Mouse (Mus musculus): ENCODE measurements around the gene Esm1. TPM values are rescaled to one million over a fixed set of nuclear protein-coding genes. Genes with fewer than 3 reads are reported as not detected.
A peak's percentile ranks its signal among the peaks of the same experiment; 100 is the strongest.

Esm1 gene
- 10 to 100 TPM; 20.4 to 37.6 (median 29.9) TPM for total RNA-seq (2022)

DNA sequence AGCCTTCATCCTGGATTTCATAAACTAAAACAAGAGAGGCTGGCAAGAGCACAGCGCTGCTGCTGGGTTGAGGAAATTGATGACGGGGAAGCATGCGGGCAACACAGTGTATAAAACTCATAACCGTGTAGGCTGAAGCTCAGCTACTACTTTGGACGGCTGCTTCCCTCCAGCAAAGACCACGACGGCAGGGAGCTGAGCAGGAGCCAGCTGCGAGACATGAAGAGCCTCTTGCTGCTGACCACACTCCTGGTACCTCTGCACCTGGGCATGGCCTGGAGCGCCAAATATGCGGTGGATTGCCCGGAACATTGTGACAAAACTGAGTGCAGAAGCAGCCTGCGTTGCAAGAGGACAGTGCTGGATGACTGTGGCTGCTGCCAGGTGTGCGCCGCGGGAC lies at the start of gene Esm1:
Gene Esm1 (plus strand): TSS at position 36 of the 400 bp plus-strand sequence.
- no peak for DNase-seq

GRCm38 (mm10) chr13:113164252-113165005 lies 45.0 kb upstream of the Esm1 start:
- no peak for DNase-seq

DNA sequence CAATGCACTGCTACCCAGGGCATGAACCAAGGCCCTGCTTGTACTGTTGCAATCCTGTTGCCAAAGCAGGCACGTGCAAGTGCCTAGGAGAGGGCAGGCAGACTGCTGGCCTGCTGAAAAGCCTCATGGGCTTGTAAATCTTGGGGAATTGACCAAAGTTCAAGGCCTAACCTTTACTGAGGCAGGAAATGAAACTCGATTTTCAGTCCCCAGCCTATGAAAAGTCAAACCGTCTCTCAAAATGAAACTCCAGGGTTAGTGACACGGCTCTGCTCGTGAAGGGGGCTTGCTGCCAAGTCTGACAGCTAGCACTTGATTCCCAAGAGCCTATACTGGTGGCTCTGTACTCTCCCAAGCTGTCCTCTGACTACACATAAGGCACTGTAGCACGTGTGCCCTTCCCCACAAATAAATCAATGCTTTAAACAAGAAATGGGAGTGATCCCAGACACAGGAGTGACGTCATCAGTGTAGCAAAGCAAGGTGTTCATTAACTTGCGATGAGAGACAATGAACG lies 41.4 kb upstream of the Esm1 start:
- no peak for DNase-seq

GRCm38 (mm10) chr13:113170256-113170655 lies 39.2 kb upstream of the Esm1 start:
- no peak for DNase-seq

DNA sequence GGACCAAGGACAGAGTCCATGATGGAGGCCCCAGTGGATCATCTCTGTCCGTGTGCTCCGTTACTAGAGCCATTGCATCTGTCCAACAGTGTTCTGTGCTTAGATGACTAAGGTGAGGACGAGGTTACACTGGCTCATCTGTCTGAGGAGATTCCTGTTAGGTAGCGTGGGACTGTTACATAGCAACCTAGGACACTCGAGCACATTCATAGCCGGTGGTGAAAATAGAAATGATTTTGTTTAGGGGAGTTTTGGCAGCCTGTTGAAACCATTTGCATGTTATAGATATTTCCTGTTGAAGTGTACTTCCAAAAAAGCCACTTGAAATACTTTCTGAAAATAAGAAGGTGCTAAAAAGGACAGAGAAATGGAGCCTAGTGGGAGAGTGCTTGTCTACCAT lies 35.3 kb upstream of the Esm1 start:
- no peak for DNase-seq

DNA sequence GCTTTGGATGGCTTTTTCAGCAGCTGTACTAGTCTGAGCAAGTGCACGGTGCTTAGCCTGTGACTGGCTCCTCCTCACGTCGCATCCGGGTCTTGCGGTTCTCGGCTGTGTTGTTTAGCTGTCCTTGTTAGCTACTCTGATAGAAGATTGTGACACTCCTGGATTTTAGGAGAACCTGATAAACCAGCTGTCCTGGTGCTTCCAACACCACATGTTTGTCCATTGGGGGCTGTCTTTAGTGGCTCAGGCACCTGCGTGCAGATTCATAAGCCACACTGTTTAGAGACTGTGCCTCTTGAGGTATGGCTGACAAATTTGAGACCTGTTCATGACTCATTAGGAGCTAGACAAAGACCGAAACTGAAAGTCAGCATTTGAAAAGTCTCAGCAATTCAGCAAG lies 26.1 kb upstream of the Esm1 start:
- DNase-seq = no peak

DNA sequence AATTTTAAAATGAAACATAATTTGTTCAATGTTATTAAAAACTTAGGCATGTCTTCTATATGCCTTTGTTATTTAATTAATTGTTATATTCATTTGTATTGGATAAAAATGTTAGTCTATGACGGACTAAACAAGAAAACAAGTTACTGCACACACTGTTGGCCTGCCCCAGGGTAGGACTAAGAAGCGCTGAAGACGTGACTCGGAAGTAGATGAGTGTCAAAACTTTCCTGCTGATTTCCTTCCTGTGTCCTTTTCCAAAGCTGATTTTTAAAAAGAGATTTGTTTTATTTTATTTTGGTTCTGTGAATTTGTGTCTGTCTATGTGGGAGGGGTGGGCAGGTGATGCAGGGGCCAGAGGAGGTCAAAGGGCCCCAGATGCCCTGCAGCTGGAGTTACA lies 25.7 kb upstream of the Esm1 start:
- no peak for DNase-seq

DNA sequence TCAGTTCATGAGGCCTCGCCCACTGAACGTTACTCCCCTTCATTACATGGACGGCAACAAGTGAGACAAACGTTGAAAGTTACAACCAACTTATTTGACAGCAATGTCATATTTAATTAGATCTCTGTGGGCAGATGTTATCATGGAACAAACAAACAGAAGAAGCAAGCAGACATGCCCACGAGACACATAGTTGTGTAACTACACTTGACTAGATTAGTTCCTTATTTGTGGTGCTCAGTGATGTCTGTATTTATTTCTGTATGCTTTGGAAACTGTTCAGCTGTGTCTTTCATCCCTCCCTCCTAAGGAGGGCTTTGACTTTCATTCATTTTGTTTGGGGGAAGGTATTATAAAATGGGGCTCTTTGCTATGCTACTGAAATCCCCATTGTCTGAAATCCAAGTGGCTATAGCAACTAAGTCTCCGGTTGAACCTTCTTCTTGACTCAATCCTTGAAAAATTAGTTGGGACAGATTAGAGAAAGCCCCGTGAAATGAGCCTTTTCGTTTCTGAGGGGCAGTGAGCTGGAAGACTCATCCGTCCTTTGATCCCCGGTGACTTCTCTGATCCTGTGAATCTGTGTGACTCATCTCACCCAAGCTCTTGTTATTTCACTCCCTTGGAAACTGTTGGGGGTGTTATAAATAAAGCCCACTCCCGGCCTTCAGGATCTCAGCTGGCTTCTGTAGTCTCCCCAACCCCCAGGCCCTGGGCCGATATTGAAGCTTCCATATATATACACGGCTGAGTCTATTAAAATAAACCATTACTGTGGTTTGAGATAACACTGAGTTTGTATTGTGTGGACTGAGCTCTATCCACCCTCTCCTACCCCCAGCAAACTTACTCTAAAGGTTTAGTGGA lies 12.4 kb upstream of the Esm1 start:
- no peak for DNase-seq

GRCm38 (mm10) chr13:113197872-113198502 lies 11.5 kb upstream of the Esm1 start:
- DNase-seq = no peak

DNA sequence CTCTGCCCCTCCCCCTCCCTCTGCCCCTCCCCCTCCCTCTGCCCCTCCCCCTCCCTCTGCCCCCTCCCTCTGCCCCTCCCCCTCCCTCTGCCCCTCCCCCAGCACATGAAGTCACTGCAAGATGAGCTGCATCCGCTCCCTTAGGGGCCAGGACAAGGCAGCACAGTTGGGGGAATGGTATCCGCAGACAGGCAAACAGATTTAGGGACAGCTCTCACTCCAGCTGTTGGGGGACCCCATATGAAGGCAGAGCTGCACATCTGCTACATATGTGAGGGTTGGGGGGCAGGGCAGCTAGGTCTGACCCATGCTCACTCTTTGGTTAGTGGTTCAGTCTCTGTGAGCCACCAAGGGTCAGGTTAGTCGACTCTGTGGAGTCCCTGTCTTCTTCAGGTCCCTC lies 10.1 kb upstream of the Esm1 start:
- DNase-seq = no peak

DNA sequence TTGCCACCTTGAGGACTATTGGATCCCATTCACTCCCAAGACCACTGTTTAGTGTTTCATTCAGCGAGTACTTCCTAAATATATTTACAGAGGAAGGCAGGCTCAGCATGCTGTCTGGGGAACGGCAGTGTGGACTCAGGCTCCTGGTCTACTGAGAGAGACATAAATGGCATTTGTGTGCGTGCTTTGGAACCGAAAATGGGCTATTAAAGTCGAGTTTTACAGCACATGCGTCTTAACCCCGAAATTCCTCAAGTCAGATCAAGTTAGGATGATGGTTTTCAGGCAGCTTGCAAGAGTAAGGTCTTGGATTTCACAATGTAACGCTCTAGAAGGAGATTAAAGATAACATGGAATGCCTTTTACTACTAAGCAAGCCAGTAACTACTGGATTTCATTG lies 8.7 kb upstream of the Esm1 start:
- DNase-seq = no peak

GRCm38 (mm10) chr13:113201631-113202030 lies 7.8 kb upstream of the Esm1 start:
- no peak for DNase-seq

DNA sequence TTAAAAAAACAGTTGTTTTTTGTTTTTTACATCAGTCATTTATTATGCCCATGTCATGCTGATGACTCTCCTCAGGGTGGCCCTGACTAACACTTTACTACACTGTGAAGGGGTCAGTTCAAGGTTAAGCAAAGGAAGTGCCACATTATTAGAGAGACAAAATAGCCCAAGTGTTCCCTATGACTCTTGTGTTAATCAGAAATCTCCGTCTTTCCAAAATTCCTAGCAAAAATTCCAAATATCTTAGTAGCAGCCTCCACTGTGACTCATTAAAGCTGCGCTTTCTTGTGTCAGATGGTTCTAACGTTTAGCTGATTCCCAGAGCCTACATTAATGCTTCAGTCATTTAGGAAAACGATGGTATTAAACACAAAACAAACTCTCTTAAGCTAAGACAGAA lies 7.3 kb upstream of the Esm1 start:
- DNase-seq = no peak

DNA sequence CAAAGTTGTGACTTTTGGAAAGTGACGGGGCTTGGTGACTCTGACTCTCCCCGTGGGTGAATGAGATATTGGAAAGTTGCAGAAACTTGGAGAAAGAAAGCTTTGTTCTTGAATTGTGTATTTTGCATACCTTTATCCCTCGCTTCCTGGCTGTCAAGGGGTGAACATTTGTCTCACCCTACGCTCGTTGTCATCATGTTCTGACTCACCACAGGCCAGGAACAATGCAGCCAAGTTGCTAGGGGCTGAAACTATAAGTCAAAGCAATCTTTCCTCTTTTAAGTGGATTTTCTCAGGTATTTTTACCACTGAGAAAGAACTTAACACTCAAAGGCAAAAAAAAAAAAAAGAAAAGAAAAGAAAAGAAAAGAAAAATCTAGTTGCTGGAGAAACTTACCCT lies 6.3 kb upstream of the Esm1 start:
- DNase-seq = no peak

GRCm38 (mm10) chr13:113205346-113205745 lies 4.1 kb upstream of the Esm1 start:
- DNase-seq = no peak

- DNase-seq = no peak
Observed at GRCm38 (mm10) chr13:113211345-113211744, 1.9 kb downstream of the Esm1 start.

- DNase-seq = no peak
Observed at GRCm38 (mm10) chr13:113212401-113212800, 2.9 kb downstream of the Esm1 start.

DNA sequence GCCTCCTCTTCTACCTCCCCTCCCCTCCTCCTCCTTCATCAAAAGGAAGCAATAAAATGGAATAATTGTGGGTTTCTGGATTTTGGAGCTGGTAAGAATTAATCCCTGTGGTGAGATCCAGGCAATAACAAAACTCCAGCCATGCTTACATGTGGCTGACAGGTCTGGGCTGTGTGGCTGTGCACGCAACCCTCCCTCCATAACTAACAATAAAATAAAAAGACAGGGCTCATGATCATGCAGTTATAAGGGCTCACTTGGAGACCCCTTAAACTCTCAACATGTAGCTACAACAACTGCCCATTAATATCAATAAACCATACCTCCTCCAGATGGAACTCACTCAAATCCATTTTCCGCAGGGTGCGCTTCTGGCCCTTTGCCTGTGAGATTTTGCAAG lies 4.4 kb downstream of the Esm1 start:
- no peak for DNase-seq

DNA sequence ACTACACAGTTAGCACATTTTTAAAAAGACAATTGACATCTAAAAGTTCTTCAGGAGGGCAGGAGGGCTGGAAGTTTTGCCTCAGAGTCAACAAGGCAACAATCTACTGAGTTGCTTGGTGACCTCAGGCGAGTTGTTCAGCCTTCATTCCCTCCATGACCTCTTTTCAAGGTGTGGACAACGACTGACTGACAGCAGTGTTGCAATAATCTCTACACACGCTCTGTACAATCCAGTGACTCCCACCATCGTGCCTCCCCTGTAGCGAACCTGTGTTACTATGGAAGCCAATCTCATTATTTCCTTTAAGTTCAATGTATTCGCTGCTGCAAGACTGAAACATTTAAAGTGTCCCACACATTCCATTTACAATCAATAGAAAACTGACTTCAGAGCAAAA lies 12.4 kb downstream of the Esm1 start:
- DNase-seq = no peak

DNA sequence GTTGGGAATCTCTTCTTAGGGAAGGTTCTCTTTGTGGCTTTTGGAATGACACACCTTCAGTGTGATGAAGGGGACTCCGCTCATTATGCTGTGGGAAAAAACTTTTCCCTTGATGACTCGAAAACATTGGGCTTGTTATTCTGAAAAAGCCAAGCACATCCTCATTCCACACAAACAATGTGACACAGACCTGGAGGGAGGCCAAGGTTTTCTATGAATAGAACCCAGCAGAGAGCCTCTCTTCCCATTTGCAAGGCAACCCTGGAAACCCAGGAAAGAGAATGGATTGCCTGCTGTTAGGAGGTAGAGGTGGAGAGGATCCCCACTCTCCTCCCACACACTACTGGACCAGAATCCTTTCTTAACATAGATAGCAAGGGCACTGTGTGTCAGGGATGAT lies 14.6 kb downstream of the Esm1 start:
- DNase-seq = peak; percentile 61

- DNase-seq = no peak
Observed at GRCm38 (mm10) chr13:113225811-113226210, 16.4 kb downstream of the Esm1 start, which contains the start of gene Gzmk. TSS of gene Gzmk (minus strand) at chr13:113225908.

GRCm38 (mm10) chr13:113227076-113227475 lies 17.6 kb downstream of the Esm1 start:
- DNase-seq = no peak
